Mouse (Mus musculus) spleen, embryonic (tissue): ENCODE data around the gene Smtnl2.

Experiments used
- CTCF ChIA-PET: fragments of 350-600 bp; sonication (Branson Sonifier 250); formaldehyde crosslinking; loops from one replicate; lab custom pipeline; 2022; lab: Charles Lee

The Smtnl2 gene

GRCm38 (mm10) chr11:72405532-72405931 is 6.0 kb downstream of the Smtnl2 start:
- CTCF ChIA-PET, result no interaction called here

GRCm38 (mm10) chr11:72402969-72403368 is 8.5 kb downstream of the Smtnl2 start:
- CTCF ChIA-PET, result no interaction called here

GRCm38 (mm10) chr11:72402017-72402416 is 9.5 kb downstream of the Smtnl2 start:
- CTCF ChIA-PET, result no interaction called here

GRCm38 (mm10) chr11:72401068-72401467 is 10.4 kb downstream of the Smtnl2 start:
- CTCF ChIA-PET, result no interaction called here

GRCm38 (mm10) chr11:72397811-72398525 is 13.5 kb downstream of the Smtnl2 start:
- CTCF ChIA-PET, result no interaction called here

GRCm38 (mm10) chr11:72397072-72397471 is 14.4 kb downstream of the Smtnl2 start:
- CTCF ChIA-PET, result no interaction called here

GRCm38 (mm10) chr11:72396621-72397020 is 14.9 kb downstream of the Smtnl2 start:
- CTCF ChIA-PET, result no interaction called here

GRCm38 (mm10) chr11:72395652-72396051 is 15.9 kb downstream of the Smtnl2 start:
- CTCF ChIA-PET, result no interaction called here

- CTCF ChIA-PET, result no interaction called here
These were observed 16.8 kb downstream of the Smtnl2 start for GRCm38 (mm10) chr11:72394694-72395093.

- CTCF ChIA-PET, result interaction anchor here (0.7 kb wide), 1 partner anchor 38 kb away, joined by 4 read pairs; no protein-coding TSS in a partner anchor
These were observed 17.8 kb downstream of the Smtnl2 start for GRCm38 (mm10) chr11:72393669-72394068.

- CTCF ChIA-PET, result interaction anchor here (0.7 kb wide), 1 partner anchor 38 kb away, joined by 4 read pairs; no protein-coding TSS in a partner anchor
These were observed 18.3 kb downstream of the Smtnl2 start for GRCm38 (mm10) chr11:72393243-72393642.

- CTCF ChIA-PET, result no interaction called here
These were observed 20.3 kb downstream of the Smtnl2 start for GRCm38 (mm10) chr11:72391181-72391580.

- CTCF ChIA-PET, result no interaction called here
These were observed 21.9 kb downstream of the Smtnl2 start for GRCm38 (mm10) chr11:72389407-72390142.

- CTCF ChIA-PET, result no interaction called here
These were observed 23.4 kb downstream of the Smtnl2 start for GRCm38 (mm10) chr11:72388113-72388529.

GRCm38 (mm10) chr11:72379351-72379750 is 32.2 kb downstream of the Smtnl2 start:
- CTCF ChIA-PET, result no interaction called here

GRCm38 (mm10) chr11:72378222-72378621 is 33.3 kb downstream of the Smtnl2 start:
- CTCF ChIA-PET, result no interaction called here

- CTCF ChIA-PET, result no interaction called here
These were observed 35.0 kb downstream of the Smtnl2 start for GRCm38 (mm10) chr11:72376562-72376961.

GRCm38 (mm10) chr11:72369904-72370672 is 41.4 kb downstream of the Smtnl2 start:
- CTCF ChIA-PET, result no interaction called here

- CTCF ChIA-PET, result no interaction called here
These were observed 43.4 kb downstream of the Smtnl2 start for GRCm38 (mm10) chr11:72367934-72368674.

- CTCF ChIA-PET, result no interaction called here
These were observed 45.4 kb downstream of the Smtnl2 start for GRCm38 (mm10) chr11:72366126-72366525.

GRCm38 (mm10) chr11:72364526-72364925 is 47.0 kb downstream of the Smtnl2 start:
- CTCF ChIA-PET, result no interaction called here
